Mouse (Mus musculus): ENCODE results near the gene Magt1.
"Not testable (repeated sequence)": the region's sequence is repeated elsewhere in the genome, so short reads cannot be mapped to it uniquely, and the experiment has no call there.

Gene Magt1

GRCm38 (mm10) chrX:105946357-105946756 lies 65.3 kb downstream of the Magt1 start:
- DNase-seq (ENCODE audit: extremely low spot score) = no peak

DNA sequence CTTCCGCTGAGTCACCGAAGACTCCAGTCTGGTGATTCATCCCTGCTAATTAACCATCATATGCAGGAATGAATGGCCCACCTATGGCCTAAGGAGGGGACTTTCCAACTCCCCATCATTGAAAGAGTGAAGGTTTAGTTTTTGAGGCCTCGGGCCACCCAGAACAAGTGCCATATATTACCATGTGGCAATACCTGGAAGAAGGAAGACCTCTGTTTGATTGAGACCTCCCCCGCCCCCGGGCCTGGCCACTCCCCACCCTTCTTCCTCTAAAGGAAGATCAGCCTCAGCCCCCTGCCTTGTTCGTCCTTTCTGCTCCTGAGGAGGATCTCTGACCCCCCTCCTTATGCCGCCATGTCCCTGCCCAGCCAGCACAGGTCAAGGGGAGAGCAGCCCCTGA lies 72.5 kb downstream of the Magt1 start:
- no peak for DNase-seq (ENCODE audit: extremely low spot score)

GRCm38 (mm10) chrX:105937736-105938135 lies 74.0 kb downstream of the Magt1 start:
- no peak for DNase-seq (ENCODE audit: extremely low spot score)

- no peak for DNase-seq (ENCODE audit: extremely low spot score)
Observed at GRCm38 (mm10) chrX:105934341-105934740, 77.4 kb downstream of the Magt1 start.

DNA sequence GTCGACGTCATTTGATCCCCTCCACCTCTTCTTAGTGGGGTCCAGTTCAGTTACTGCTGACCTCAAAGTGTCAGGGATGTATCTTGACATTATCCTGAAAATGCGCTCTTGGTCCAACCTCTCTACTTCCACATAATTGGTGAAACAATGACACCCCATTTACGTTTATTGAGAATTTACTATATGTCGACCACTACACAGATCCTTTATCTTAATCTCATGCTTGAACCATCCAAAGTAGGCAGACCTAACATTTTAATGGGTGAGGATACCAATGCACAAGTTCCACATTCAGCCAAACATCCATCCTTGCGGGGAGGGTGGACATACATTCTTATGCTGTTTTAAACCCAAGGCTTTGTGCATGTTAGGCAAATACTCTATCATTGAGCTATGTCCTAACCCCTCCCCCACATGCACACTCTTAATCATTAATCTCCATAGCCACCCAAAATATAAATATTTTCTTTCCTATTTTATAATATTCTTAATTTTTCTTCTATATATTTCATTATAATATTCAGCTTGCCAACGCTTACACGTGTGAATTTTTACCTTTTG lies 82.1 kb downstream of the Magt1 start:
- DNase-seq (ENCODE audit: extremely low spot score) = no peak

GRCm38 (mm10) chrX:105928861-105929477 lies 82.7 kb downstream of the Magt1 start, which contains the start of gene Atrx:
Gene Atrx, minus strand, starts transcription at chrX:105929403.
- DNase-seq (ENCODE audit: extremely low spot score) = peak; percentile 73

DNA sequence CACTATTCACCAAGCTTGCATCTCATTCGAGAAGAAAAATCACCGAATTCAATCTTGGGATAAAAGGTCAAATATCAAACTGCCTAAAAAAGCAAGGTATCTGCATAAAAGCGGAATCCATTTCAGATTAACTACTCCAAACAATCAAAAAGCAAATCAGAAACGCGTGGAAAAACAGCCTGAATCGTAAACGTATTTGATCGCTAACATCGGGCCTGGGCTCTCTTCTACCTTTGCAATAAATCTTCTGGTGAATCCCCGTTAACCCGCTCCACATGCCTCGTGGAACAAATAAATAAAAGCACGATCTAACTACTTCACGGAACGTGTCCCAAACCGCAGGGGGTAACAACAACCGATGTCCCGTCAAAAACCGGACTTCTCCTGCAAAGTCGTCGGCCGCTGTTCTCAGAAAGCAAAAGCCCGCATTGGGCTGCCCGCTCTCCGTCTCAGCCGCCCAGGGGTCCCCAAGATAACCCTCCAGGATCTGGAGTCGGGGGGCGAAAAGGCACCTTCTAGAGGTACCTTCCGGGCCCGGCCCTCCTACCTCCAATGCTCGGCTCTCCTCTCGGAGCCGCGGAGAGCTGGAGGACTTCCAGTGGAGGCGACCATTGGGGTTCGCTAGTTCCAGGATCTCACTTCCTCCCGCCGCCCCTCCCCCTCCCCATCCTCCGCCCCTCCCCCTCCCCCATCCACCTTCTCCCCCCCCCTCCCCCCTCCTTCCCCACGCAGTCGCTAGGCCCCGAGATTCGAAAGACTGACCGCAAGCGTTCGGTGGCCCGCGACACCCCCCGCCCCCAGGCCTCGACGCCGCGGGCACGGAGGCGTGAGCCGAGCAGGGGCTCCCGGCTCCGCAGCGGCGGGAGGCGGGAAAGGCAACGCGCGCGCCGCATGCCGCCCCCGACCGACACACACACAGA lies 83.5 kb downstream of the Magt1 start:
- peak; percentile 54 for DNase-seq (ENCODE audit: extremely low spot score)

GRCm38 (mm10) chrX:105926121-105926735 lies 85.5 kb downstream of the Magt1 start:
- no peak for DNase-seq (ENCODE audit: extremely low spot score)

GRCm38 (mm10) chrX:105924326-105925070 lies 87.2 kb downstream of the Magt1 start:
- no peak for DNase-seq (ENCODE audit: extremely low spot score)

DNA sequence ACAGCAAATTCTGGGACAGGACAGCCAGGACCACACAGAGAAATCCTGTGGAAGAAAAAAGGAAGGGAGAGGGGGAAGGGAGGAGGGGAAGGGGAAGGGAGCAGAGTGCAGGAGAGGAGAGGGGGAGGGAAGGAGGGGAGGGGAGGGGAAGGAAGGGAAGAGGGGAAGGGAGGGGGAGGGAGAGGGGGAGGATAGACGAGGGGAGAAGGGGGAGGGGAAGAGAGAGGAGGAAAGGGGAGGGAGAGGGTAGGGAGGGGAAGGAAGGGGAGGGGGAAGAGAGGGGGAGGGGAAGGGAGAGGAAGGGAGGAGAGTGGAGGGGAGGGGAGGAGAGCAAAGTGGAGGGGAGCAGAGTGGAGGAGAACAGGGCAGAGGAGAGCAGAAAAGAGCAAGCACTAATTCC lies 87.8 kb downstream of the Magt1 start:
- no peak for DNase-seq (ENCODE audit: extremely low spot score)

GRCm38 (mm10) chrX:105922986-105923385 lies 88.7 kb downstream of the Magt1 start:
- DNase-seq (ENCODE audit: extremely low spot score) = not testable (repeated sequence)

GRCm38 (mm10) chrX:105921421-105921820 lies 90.3 kb downstream of the Magt1 start:
- DNase-seq (ENCODE audit: extremely low spot score) = no peak

Data from embryo, embryonic 9.5 days (tissue).